Mouse (Mus musculus) hindbrain, embryonic 11.5 days (tissue): ENCODE results near the gene Serpinb6a. TPM values are rescaled to one million over a fixed set of nuclear protein-coding genes. Genes with fewer than 3 reads are reported as not detected.
A peak's percentile ranks its signal among the peaks of the same experiment; 100 is the strongest.

ENCODE experiments used
- ATAC-seq: fragments of 200-750 bp; cut with Nextera tagmentation; 2 replicates; pipeline ENCODE4 v1.8.0; 2017; ENCODE audit warnings: mild to moderate bottlenecking, moderate TSS enrichment, moderate library complexity; ENCODE audit not compliant: low FRiP score
- DNase-seq: peaks from one replicate; pipeline ENCODE4 v3.0.0-alpha.2; 2015; ENCODE audit warnings: low spot score
- H3K27ac ChIP-seq: fragments of 300-500 bp; sonication (generic); 2 replicates; pipeline ENCODE4 v1.5.1; 2014; ENCODE audit warnings: mild to moderate bottlenecking, low read depth, low read length
- H3K27me3 ChIP-seq: fragments of 300-500 bp; sonication (generic); 2 replicates; pipeline ENCODE4 v1.6.1; 2014; ENCODE audit warnings: mild to moderate bottlenecking, low read length, moderate library complexity, mixed read lengths; ENCODE audit not compliant: control insufficient read depth, insufficient read depth
- H3K36me3 ChIP-seq: fragments of 300-500 bp; sonication (generic); 2 replicates; pipeline ENCODE4 v1.6.1; 2014; ENCODE audit warnings: mild to moderate bottlenecking, low read length, moderate library complexity, mixed read lengths; ENCODE audit not compliant: control insufficient read depth, insufficient read depth
- H3K4me1 ChIP-seq: fragments of 300-500 bp; sonication (generic); replicated peaks from 2 replicates; pipeline ENCODE4 v1.6.1; 2014; ENCODE audit warnings: low read length, mixed read lengths; ENCODE audit not compliant: control insufficient read depth, insufficient read depth
- H3K4me2 ChIP-seq: fragments of 300-500 bp; sonication (generic); replicated peaks from 2 replicates; pipeline ENCODE4 v1.6.1; 2014; ENCODE audit warnings: mild to moderate bottlenecking, low read depth, low read length
- H3K4me3 ChIP-seq: fragments of 300-500 bp; sonication (generic); 2 replicates; pipeline ENCODE4 v1.5.1; 2014; ENCODE audit warnings: low read depth, low read length
- H3K9ac ChIP-seq: fragments of 300-500 bp; sonication (generic); 2 replicates; pipeline ENCODE4 v1.6.1; 2014; ENCODE audit warnings: low read depth, low read length
- H3K9me3 ChIP-seq: fragments of 300-500 bp; sonication (generic); 2 replicates; pipeline ENCODE4 v1.6.1; 2016; ENCODE audit warnings: low read length; ENCODE audit not compliant: control insufficient read depth
- WGBS: fragments of 180-500 bp; shearing (Covaris S2); extraction: QIAGEN DNeasy Blood & Tissue Kit; methylation state at CpG from one replicate; pipeline ENCODE4 v1.1.7; 2014; 5-methylcytosine and 5-hydroxymethylcytosine counted together
- polyA plus RNA-seq: library from polyadenylated mRNA; unstranded; fragments of >200 nt; fragmentation: Nextera tagmentation; extraction: Ambion mirVana; gene quantifications from 2 replicates; pipeline ENCODE4 v1.2.1, GENCODE M21; 2014

Gene Serpinb6a
- polyA plus RNA-seq, 1 experiment from 2014 or later = 38.7 TPM

- Histone ChIP-seq H3K4me3 (no peak overlapping the region), H3K36me3 (no peaks in the 10 kb centered on the region), H3K27ac (no peak overlapping the region), H3K4me2 (peak overlapping the region; percentile 17; the same call in 1 of the 2 replicates), H3K9ac (no peak overlapping the region), H3K9me3 (no peaks in the 10 kb centered on the region), H3K4me1 (no peaks in the 10 kb centered on the region), H3K27me3 (no peaks in the 10 kb centered on the region)
- peak; percentile 2 for DNase-seq
- WGBS = 37% methylated on average over 8 of the region's 8 CpGs
- ATAC-seq = no peak
These were observed 36.3 kb upstream of the Serpinb6a start for GRCm38 (mm10) chr13:34038901-34039341.

- Histone ChIP-seq H3K9ac (peak overlapping the region; percentile 88), H3K27ac (peak overlapping the region; percentile 61; the same call in 1 of the 2 replicates), H3K36me3 (no peaks in the 10 kb centered on the region), H3K4me3 (peak overlapping the region; percentile 64), H3K27me3 (no peaks in the 10 kb centered on the region), H3K4me2 (peak overlapping the region; percentile 52), H3K9me3 (no peaks in the 10 kb centered on the region), H3K4me1 (no peaks in the 10 kb centered on the region)
- DNase-seq (no peak), ATAC-seq (peak; percentile 30; the same call in 1 of the 2 replicates)
- WGBS = 53% methylated on average over 5 of the region's 5 CpGs
These were observed 35.5 kb upstream of the Serpinb6a start for GRCm38 (mm10) chr13:34038056-34038432.

- ATAC-seq = peak; percentile 96
These were observed 34.8 kb upstream of the Serpinb6a start, which contains the start of gene Bphl for GRCm38 (mm10) chr13:34037172-34038055. Bphl (plus strand) TSS chr13:34037597.

GRCm38 (mm10) chr13:34036726-34037125 lies 34.1 kb upstream of the Serpinb6a start:
- no peaks in the 10 kb centered on the region for H3K36me3 ChIP-seq
- no peaks in the 10 kb centered on the region for H3K4me1 ChIP-seq
- H3K4me3 ChIP-seq = no peak overlapping the region
- 87% methylated on average over 5 of the region's 5 CpGs for WGBS
- H3K27ac ChIP-seq = no peak overlapping the region
- H3K9me3 ChIP-seq = no peaks in the 10 kb centered on the region
- H3K27me3 ChIP-seq = no peaks in the 10 kb centered on the region
- H3K4me2 ChIP-seq = no peak overlapping the region
- H3K9ac ChIP-seq = no peak overlapping the region; the same call in 1 of the 2 replicates
- DNase-seq (no peak), ATAC-seq (no peak)

More at GRCm38 (mm10) chr13:34037172-34038055, 34.8 kb upstream of the Serpinb6a start, which contains the start of gene Bphl:
- Histone ChIP-seq H3K27ac (peak within 1 kb of the TSS; percentile 61), H3K36me3 (no peaks in the 10 kb centered on the region), H3K9ac (peak within 1 kb of the TSS; percentile 88), H3K9me3 (no peaks in the 10 kb centered on the region), H3K4me2 (peak within 1 kb of the TSS; percentile 52), H3K27me3 (no peaks in the 10 kb centered on the region), H3K4me1 (no peaks in the 10 kb centered on the region), H3K4me3 (peak within 1 kb of the TSS; percentile 64)
- peak; percentile 96 for DNase-seq
- under 1% methylated on average over 37 of the region's 37 CpGs for WGBS

- Histone ChIP-seq H3K4me2 (no peak overlapping the region), H3K4me3 (no peak overlapping the region), H3K27me3 (no peaks in the 10 kb centered on the region), H3K27ac (no peak overlapping the region), H3K9me3 (no peaks in the 10 kb centered on the region), H3K9ac (no peak overlapping the region), H3K4me1 (no peaks in the 10 kb centered on the region), H3K36me3 (no peaks in the 10 kb centered on the region)
- WGBS = 93% methylated on average over 3 of the region's 3 CpGs
- ATAC-seq = no peak
- DNase-seq = no peak
These were observed 32.8 kb upstream of the Serpinb6a start for GRCm38 (mm10) chr13:34035424-34035823.

GRCm38 (mm10) chr13:34032041-34032440 lies 29.4 kb upstream of the Serpinb6a start:
- H3K36me3 ChIP-seq = no peaks in the 10 kb centered on the region
- no peaks in the 10 kb centered on the region for H3K27me3 ChIP-seq
- ATAC-seq (no peak), DNase-seq (no peak)
- WGBS = 77% methylated on average over 2 of the region's 2 CpGs
- H3K9me3 ChIP-seq = no peaks in the 10 kb centered on the region
- no peaks in the 10 kb centered on the region for H3K4me1 ChIP-seq
- no peak overlapping the region for H3K9ac ChIP-seq
- no peak overlapping the region for H3K4me3 ChIP-seq
- H3K27ac ChIP-seq = no peak overlapping the region
- H3K4me2 ChIP-seq = no peak overlapping the region

- H3K9me3 ChIP-seq = no peaks in the 10 kb centered on the region
- no peak overlapping the region for H3K27ac ChIP-seq
- H3K36me3 ChIP-seq = no peaks in the 10 kb centered on the region
- no peak overlapping the region for H3K9ac ChIP-seq
- WGBS = 92% methylated on average over 2 of the region's 2 CpGs
- no peak for ATAC-seq
- no peaks in the 10 kb centered on the region for H3K4me1 ChIP-seq
- no peak for DNase-seq
- no peak overlapping the region for H3K4me2 ChIP-seq
- H3K27me3 ChIP-seq = no peaks in the 10 kb centered on the region
- H3K4me3 ChIP-seq = no peak overlapping the region
These were observed 19.4 kb upstream of the Serpinb6a start for GRCm38 (mm10) chr13:34021998-34022397.

- no peak for DNase-seq
- no peak for ATAC-seq
- Histone ChIP-seq H3K4me1 (no peaks in the 10 kb centered on the region), H3K4me2 (no peak overlapping the region), H3K27me3 (no peaks in the 10 kb centered on the region), H3K9me3 (no peaks in the 10 kb centered on the region), H3K9ac (no peak overlapping the region), H3K36me3 (no peaks in the 10 kb centered on the region), H3K27ac (no peak overlapping the region), H3K4me3 (no peak overlapping the region)
- WGBS = 85% methylated on average over 1 of the region's 1 CpGs
These were observed 15.9 kb upstream of the Serpinb6a start for GRCm38 (mm10) chr13:34018521-34018920.
